Mouse (Mus musculus) kidney, adult 18-20 months (tissue): ENCODE results near the gene Tnip2.

ENCODE experiments used
- DNase-seq: peaks from one replicate; pipeline ENCODE4 v3.0.0; 2021

Tnip2 gene

GRCm38 (mm10) chr5:34521337-34521736 is 7.5 kb upstream of the Tnip2 start:
- no peak for DNase-seq

- DNase-seq, result no peak
These were observed 6.8 kb upstream of the Tnip2 start for GRCm38 (mm10) chr5:34520458-34521209.

GRCm38 (mm10) chr5:34519389-34519910 is 5.7 kb upstream of the Tnip2 start:
- no peak for DNase-seq

GRCm38 (mm10) chr5:34517913-34518312 is 4.1 kb upstream of the Tnip2 start:
- DNase-seq, result peak; percentile 88

GRCm38 (mm10) chr5:34515096-34515495 is 1.3 kb upstream of the Tnip2 start:
- DNase-seq, result no peak

- no peak for DNase-seq
These were observed 401 bp upstream of the Tnip2 start for GRCm38 (mm10) chr5:34514218-34514566.

- DNase-seq, result no peak
These were observed 1.3 kb downstream of the Tnip2 start for GRCm38 (mm10) chr5:34512486-34512885.

- no peak for DNase-seq
These were observed 11.0 kb downstream of the Tnip2 start for GRCm38 (mm10) chr5:34502821-34503220.

- no peak for DNase-seq
These were observed 11.4 kb downstream of the Tnip2 start for GRCm38 (mm10) chr5:34502411-34502810.

GRCm38 (mm10) chr5:34501588-34501987 is 12.2 kb downstream of the Tnip2 start:
- no peak for DNase-seq

- DNase-seq, result no peak
These were observed 12.9 kb downstream of the Tnip2 start for GRCm38 (mm10) chr5:34500886-34501285.

GRCm38 (mm10) chr5:34496745-34497144 is 17.0 kb downstream of the Tnip2 start:
- DNase-seq, result no peak

GRCm38 (mm10) chr5:34489418-34489787 is 24.4 kb downstream of the Tnip2 start:
- no peak for DNase-seq

- no peak for DNase-seq
These were observed 24.9 kb downstream of the Tnip2 start for GRCm38 (mm10) chr5:34488741-34489417.

GRCm38 (mm10) chr5:34487320-34488090 is 26.3 kb downstream of the Tnip2 start:
- DNase-seq, result no peak

GRCm38 (mm10) chr5:34485731-34486130 is 28.1 kb downstream of the Tnip2 start:
- no peak for DNase-seq

- DNase-seq, result no peak
These were observed 32.9 kb downstream of the Tnip2 start for GRCm38 (mm10) chr5:34480926-34481325.

GRCm38 (mm10) chr5:34468039-34468775 is 45.6 kb downstream of the Tnip2 start:
- DNase-seq, result no peak

GRCm38 (mm10) chr5:34466648-34467047 is 47.1 kb downstream of the Tnip2 start:
- DNase-seq, result no peak

- no peak for DNase-seq
These were observed 47.7 kb downstream of the Tnip2 start for GRCm38 (mm10) chr5:34466079-34466478.

GRCm38 (mm10) chr5:34461841-34462240 is 52.0 kb downstream of the Tnip2 start:
- no peak for DNase-seq

GRCm38 (mm10) chr5:34461294-34461693 is 52.5 kb downstream of the Tnip2 start:
- DNase-seq, result no peak

- DNase-seq, result no peak
These were observed 54.8 kb downstream of the Tnip2 start for GRCm38 (mm10) chr5:34458994-34459393.
